Mouse (Mus musculus) thymus, adult 2 months (tissue): ENCODE measurements around the gene Rab4b.

Source experiments
- CTCF ChIP-seq: fragments of 200-500 bp; IDR thresholded peaks from 2 replicates; pipeline ENCODE4 v1.5.1; 2012; ENCODE audit warnings: mild to moderate bottlenecking, control low read depth, low read length, moderate library complexity, borderline replicate concordance; ENCODE audit not compliant: control insufficient read depth, poor library complexity, insufficient read depth; ENCODE audit errors: extremely low read depth
- POLR2A ChIP-seq: fragments of 200-500 bp; IDR thresholded peaks from 2 replicates; pipeline ENCODE4 v1.6.1; 2012; ENCODE audit warnings: mild to moderate bottlenecking, low read length, control low read depth, moderate library complexity; ENCODE audit not compliant: control insufficient read depth, poor library complexity, insufficient read depth; ENCODE audit errors: extremely low read depth

DNA sequence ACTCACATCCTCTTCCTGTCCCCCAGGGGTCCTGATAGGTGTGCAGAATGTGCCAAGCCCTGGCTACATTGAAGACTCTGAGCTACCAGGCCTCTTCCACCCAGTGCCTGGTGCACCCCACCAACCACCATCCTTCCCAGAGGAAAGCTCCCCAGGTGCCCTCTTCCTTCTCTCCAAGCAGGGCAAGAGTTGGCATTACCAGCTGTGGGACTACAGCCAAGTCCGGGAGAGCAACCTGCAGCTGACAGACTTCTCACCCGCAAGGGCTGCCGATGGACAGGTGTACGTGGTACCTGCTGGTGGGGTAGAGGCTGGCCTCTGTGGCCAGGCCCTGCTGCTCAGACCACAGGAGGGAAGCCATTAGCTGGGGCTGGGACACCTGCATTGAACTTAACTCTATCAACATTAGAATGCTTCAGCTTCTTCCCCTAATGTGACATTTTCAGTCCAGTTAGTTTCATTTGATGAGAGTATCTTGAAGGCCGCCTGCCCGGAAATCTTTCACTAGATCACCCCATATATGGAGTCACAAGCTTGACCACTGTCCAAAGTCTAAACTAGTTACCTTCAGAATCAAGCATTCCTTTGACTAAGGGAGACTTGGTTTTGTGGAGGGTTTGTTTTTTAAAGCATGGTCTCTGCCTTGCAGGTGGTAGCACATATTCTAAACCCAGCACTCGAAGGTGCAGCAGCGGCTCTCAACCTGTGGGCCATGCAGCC lies 25.2 kb upstream of the Rab4b start:
- TF ChIP-seq CTCF (no peak), POLR2A (no peak)
